Mouse (Mus musculus) ES-Bruce4 (cell line): ENCODE data around the gene Colgalt1.

ENCODE experiments used
- CTCF ChIP-seq: IDR thresholded peaks from one replicate; pipeline ENCODE4 v1.8.1; 2011; ENCODE audit warnings: low read depth, low read length
- EP300 ChIP-seq: IDR thresholded peaks from 2 replicates; pipeline ENCODE4 v1.6.1; 2011; ENCODE audit warnings: low read depth, low read length; ENCODE audit not compliant: insufficient read depth
- POLR2A ChIP-seq: IDR thresholded peaks from one replicate; pipeline ENCODE4 v1.8.1; 2011; ENCODE audit warnings: low read length; ENCODE audit not compliant: insufficient read depth

DNA sequence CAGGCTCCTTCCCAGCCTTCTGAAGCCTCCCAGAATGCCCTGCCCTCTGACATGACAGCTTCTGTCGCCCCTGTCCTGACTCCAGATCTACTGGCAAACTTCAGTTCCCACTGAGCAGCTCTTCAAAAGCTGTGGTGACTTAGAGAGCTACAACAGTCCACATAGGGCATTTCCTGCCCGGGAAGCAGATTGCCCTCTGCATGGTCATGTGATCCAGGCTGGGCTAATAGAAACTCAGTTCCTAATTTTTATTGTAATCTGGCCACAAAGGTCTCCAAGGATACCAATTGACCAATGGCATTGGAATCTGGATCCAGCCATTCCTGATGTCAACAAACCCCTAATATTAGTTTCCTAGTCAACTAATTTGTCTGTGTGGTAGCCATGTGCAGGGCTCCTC, 21.1 kb downstream of the Colgalt1 start:
- no peak for TF ChIP-seq CTCF
- TF ChIP-seq POLR2A = no peak
- TF ChIP-seq EP300 = no peak
